Mouse (Mus musculus) MEL (cell line): ENCODE measurements at regions not wholly inside any gene's neighbourhood (a gene's known extent, or its start where the extent isn't known, plus 50 kb on each side); places are given as distances from the start of the nearest gene placed in this dataset.

Experiments used
- CHD1 ChIP-seq: IDR thresholded peaks from 2 replicates; pipeline ENCODE4 v1.6.1; 2012; ENCODE audit warnings: low read depth, mild to moderate bottlenecking, inconsistent platforms, low read length, improper control_type of control experiment
- CTCF ChIP-seq, 3 experiments: IDR thresholded peaks in 2 of 3; conservative IDR thresholded peaks in 1 of 3; 2 replicates each; pipeline ENCODE4 v1.5.1; 2011 to 2012; ENCODE audit warnings: low read length in 3 of 3, low read depth in 2 of 3, mild to moderate bottlenecking in 2 of 3, improper control_type of control experiment in 1 of 3, inconsistent platforms in 1 of 3, mixed read lengths in 1 of 3, moderate library complexity in 1 of 3; ENCODE audit not compliant: control insufficient read depth in 1 of 3, insufficient read depth in 1 of 3, poor library complexity in 1 of 3, severe bottlenecking in 1 of 3
- EP300 ChIP-seq, 2 experiments: IDR thresholded peaks; 2 replicates each; pipeline ENCODE4 v1.6.1; 2011; ENCODE audit warnings: improper control_type of control experiment in 2 of 2, low read length in 2 of 2, low read depth in 1 of 2, mild to moderate bottlenecking in 1 of 2
- GATA1 ChIP-seq: IDR thresholded peaks from 2 replicates; pipeline ENCODE4 v1.6.1; 2011; ENCODE audit warnings: low read depth, low read length, improper control_type of control experiment
- HCFC1 ChIP-seq: IDR thresholded peaks from 2 replicates; pipeline ENCODE4 v1.6.1; 2012; ENCODE audit warnings: low read depth, mild to moderate bottlenecking, inconsistent platforms, low read length, improper control_type of control experiment, moderate library complexity
- JUND ChIP-seq: IDR thresholded peaks from 2 replicates; pipeline ENCODE4 v1.6.1; 2011; ENCODE audit warnings: low read depth, mild to moderate bottlenecking, improper control_type of control experiment, low read length
- MAZ ChIP-seq: IDR thresholded peaks from 2 replicates; pipeline ENCODE4 v1.6.1; 2012; ENCODE audit warnings: low read depth, mild to moderate bottlenecking, inconsistent platforms, low read length, improper control_type of control experiment
- MEF2A ChIP-seq: IDR thresholded peaks from 2 replicates; pipeline ENCODE4 v1.6.1; 2014; ENCODE audit warnings: low read depth, mild to moderate bottlenecking, inconsistent platforms, low read length, improper control_type of control experiment; ENCODE audit not compliant: poor library complexity, insufficient replicate concordance, severe bottlenecking; ENCODE audit errors: extremely low read depth
- MYC ChIP-seq: IDR thresholded peaks from 2 replicates; pipeline ENCODE4 v1.6.1; 2011; ENCODE audit warnings: low read depth, mild to moderate bottlenecking, low read length, improper control_type of control experiment, moderate library complexity
- POLR2A ChIP-seq, 2 experiments: IDR thresholded peaks; 2 replicates each; pipeline ENCODE4 v1.6.1; 2011 to 2012; ENCODE audit warnings: low read length in 2 of 2, mild to moderate bottlenecking in 2 of 2, control low read depth in 1 of 2, improper control_type of control experiment in 1 of 2, low read depth in 1 of 2, moderate library complexity in 1 of 2; ENCODE audit not compliant: control insufficient read depth in 1 of 2, insufficient read depth in 1 of 2, poor library complexity in 1 of 2
- ZMIZ1 ChIP-seq: IDR thresholded peaks from 2 replicates; pipeline ENCODE4 v1.6.1; 2012; ENCODE audit warnings: low read depth, mild to moderate bottlenecking, inconsistent platforms, low read length, improper control_type of control experiment, moderate library complexity
- ZNF384 ChIP-seq: IDR thresholded peaks from 2 replicates; pipeline ENCODE4 v1.6.1; 2012; ENCODE audit warnings: low read depth, mild to moderate bottlenecking, inconsistent platforms, low read length, improper control_type of control experiment

DNA sequence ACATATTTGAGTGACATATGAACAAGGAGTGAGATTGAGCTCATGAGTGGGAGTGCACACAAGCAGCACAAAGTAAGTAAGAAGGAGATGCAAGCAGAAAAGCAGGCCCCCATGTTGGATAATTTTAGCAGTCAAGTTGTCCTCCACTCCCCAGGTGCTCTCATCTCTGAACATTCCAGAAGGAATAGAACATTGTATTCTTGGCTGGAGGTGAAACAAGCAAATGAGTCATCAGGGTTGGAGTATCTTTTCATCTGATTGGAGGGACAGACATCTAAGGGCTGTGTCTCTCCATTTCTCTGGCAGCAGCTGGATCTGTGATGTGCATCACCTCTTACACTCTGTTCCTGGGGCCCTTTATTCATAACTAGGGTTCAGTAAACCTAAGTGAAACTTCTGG is 122.7 kb downstream of the Cldn1 start:
- TF ChIP-seq CTCF (IDR thresholded peaks at IDR 0.05 in 2 of 3, conservative IDR thresholded peaks at IDR 0.05 in 1 of 3; ENCODE audit: control insufficient read depth in 1 of 3, insufficient read depth in 1 of 3, low read depth in 2 of 3, low read length in 3 of 3, poor library complexity in 1 of 3, severe bottlenecking in 1 of 3) (no peak), EP300 (IDR thresholded peaks at IDR 0.05; ENCODE audit: low read depth in 1 of 2, low read length in 2 of 2) (no peak), MAZ (no peak), POLR2A (IDR thresholded peaks at IDR 0.05; ENCODE audit: control insufficient read depth in 1 of 2, insufficient read depth in 1 of 2, low read depth in 1 of 2, low read length in 2 of 2, poor library complexity in 1 of 2) (no peak), MYC (no peak), JUND (no peak), CHD1 (no peak), ZMIZ1 (no peak), HCFC1 (no peak), GATA1 (no peak), MEF2A (no peak), ZNF384 (no peak)
